Mouse (Mus musculus) kidney, adult 18-20 months (tissue): ENCODE results near the gene Tmem266.
A peak's percentile ranks its signal among the peaks of the same experiment; 100 is the strongest.

Experiments used
- DNase-seq: peaks from one replicate; pipeline ENCODE4 v3.0.0; 2021

Tmem266 gene

GRCm38 (mm10) chr9:55332476-55332875 is 5.8 kb downstream of the Tmem266 start:
- no peak for DNase-seq

GRCm38 (mm10) chr9:55332949-55333348 is 6.2 kb downstream of the Tmem266 start:
- DNase-seq: peak; percentile 12

GRCm38 (mm10) chr9:55344165-55344564 is 17.5 kb downstream of the Tmem266 start:
- no peak for DNase-seq

- DNase-seq: no peak
These were observed 18.6 kb downstream of the Tmem266 start for GRCm38 (mm10) chr9:55345332-55345731.

GRCm38 (mm10) chr9:55348664-55349063 is 22.0 kb downstream of the Tmem266 start:
- no peak for DNase-seq

DNA sequence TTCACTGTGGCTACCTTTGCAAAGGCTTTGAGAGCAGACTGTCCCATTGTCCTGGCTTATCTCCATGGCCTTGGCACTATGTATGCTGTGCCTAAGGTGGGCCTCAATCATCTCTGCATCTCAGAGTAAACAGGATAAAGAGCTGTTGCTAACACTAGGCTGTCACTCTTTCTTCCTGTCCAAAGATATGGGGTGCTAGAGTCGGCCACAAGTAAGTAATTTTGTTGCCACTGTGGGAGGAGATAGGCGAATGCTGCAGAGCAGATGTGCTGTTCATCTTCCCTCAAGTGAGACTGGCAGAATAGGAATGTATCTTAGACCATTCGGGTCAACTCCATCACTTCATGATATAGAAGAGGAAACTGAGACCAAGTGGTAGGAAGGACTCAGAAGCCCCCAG is 28.0 kb downstream of the Tmem266 start:
- no peak for DNase-seq

DNA sequence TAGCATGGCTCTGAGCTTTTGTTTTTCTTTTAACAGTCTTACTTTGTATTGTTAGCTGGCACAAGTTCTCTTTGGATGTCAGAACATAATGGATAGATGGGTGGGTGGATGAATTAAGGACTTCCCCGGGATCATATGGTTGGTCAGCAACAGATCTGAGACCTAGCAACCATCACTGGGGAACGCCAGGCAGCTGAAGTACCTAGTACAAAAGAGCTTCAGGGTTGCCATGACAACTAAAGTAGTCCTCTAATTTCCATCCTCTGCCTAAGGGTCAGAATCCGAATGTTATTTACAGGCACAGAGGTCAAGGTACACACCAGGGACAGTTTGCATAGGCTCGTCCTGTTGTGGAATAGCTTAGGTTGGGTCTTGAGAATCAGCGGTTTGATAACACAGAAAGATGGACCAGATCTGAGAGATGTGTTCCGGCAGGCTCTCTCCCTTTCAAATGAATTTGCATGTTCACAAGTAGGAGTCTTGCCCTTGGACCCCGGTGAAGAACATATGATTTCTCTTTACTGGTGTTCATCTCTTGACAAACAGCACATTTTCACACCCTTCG is 28.6 kb downstream of the Tmem266 start:
- no peak for DNase-seq

DNA sequence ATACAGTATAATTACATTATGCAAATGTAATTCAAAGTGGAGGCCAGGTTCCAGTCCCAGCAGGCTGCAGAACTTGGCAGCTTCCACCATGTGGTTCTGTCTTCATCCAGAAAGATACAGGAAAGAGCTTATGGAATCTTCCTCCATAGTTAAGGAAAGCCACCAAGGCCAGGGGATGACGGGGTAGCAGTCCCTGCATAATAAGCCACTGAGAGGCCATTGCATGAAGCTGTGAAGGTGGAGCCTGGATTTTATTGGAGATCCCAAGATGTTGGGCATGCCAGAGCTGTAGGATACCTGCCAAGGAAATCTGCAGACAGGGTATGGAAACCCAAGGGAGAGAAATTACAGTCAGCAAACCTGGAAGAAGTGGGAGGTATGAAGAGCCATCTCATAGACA is 30.5 kb downstream of the Tmem266 start:
- no peak for DNase-seq

DNA sequence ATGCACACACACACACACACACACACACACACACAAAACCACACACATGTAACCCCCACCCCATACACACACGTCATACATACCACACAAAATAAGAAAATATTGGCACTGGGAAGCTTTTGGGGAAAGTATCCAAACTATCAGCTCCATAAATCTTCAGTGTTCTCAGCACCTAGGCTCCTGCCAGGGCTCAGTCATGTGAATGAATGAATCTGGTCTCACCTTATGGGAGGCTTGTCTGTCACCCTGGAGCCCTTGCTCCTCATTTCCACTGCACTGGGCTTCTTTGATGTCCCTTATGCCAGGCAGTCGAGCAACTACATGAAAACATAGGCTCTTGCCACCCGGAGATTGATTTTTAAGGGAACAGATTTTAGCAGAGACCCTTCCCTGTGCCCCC is 33.7 kb downstream of the Tmem266 start:
- no peak for DNase-seq

GRCm38 (mm10) chr9:55360861-55361260 is 34.1 kb downstream of the Tmem266 start:
- DNase-seq: no peak

DNA sequence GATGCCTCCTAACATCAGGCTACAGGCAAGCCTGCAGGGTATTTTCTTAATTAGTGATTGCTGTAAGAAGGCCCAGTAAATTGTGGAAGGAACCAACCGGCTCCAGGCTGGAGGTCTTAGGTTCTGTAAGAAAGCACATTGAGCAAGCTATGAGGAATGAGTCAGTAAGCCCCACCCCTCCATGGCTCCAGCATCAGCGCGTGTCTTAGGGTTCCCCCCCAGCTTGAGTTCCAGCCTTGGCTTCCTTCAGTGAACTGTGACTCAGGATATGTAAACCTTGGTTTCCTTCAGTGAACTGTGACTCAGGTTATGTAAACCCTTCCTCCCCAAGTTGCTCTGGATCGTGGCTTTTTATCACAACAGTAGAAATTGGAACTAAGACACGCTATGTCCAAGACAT is 35.3 kb downstream of the Tmem266 start:
- DNase-seq: no peak

- no peak for DNase-seq
These were observed 37.0 kb downstream of the Tmem266 start for GRCm38 (mm10) chr9:55363707-55364106.

DNA sequence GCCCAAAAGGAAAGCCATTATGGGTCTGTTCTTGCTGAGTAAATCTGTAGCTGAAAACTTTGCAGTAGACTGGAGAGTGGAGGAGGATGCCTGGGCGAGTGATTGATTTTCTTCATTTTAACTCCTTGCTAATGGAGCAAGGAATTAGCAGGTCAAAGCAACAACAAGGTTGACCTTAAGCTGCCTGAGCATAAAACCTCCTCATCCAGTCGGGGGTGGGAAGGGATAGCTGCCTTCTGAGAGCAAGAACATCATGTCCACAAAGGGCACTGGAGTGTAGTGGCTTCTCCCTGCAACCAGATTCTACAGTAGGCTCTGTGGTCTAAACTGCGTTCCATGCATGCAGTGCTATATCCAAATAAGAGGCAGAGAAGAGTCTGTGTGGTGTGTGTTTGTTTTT is 41.3 kb downstream of the Tmem266 start:
- no peak for DNase-seq

- DNase-seq: no peak
These were observed 45.2 kb downstream of the Tmem266 start for GRCm38 (mm10) chr9:55371908-55372307.

GRCm38 (mm10) chr9:55377603-55378250 is 51.0 kb downstream of the Tmem266 start:
- DNase-seq: no peak

GRCm38 (mm10) chr9:55381456-55381855 is 54.7 kb downstream of the Tmem266 start:
- DNase-seq: no peak

- DNase-seq: peak; percentile 50
These were observed 55.7 kb downstream of the Tmem266 start for GRCm38 (mm10) chr9:55382441-55382840.

DNA sequence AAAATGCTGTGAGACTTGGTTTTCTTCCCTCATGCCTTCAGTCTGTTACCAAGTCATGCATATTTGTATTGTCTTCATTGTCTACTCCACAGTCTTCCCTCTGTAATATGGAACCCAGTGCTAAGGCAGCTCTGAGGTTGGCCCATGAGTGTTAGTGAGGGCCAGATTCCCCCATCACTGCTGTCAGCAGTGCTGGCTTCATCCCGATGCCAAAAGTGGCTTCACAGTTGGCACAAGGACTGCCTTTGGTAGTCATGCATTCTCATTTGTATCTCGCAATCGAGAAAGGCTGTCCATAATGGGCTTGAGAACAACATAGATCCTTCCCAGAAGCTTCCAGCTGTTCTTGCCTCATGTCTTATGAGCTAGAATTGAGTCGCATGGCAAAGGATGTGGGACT is 59.4 kb downstream of the Tmem266 start:
- no peak for DNase-seq

DNA sequence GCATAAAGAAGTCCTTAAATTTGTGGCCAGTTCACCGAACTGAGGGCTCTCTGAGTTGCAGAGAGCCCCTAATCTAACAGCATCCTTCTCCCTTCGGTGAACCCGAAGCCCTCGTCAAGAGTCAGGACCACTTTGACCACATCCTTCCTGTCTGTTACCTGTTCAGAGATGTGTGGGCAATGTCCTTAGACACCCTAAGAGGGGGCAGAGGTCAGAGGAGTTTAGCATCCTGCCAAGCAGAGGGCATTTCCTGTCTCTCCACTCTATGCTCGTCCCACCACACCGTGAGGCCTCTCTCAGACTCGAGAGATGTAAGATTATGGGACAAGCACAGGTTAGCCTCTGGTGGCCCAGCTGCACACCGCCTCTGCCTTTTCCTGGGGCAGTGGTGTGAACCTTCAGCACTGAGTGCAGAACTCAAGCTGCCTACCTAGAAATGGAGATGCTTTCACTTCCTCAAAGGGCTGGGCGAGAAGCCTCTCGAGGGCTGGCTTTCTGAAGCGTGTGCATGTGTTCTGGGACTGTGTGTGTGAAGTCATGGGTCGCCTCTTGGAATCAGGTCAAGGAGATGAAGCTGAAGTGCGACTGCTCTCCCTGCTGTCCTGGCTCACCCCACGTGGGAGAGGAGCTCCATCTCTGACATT is 61.3 kb downstream of the Tmem266 start:
- no peak for DNase-seq

DNA sequence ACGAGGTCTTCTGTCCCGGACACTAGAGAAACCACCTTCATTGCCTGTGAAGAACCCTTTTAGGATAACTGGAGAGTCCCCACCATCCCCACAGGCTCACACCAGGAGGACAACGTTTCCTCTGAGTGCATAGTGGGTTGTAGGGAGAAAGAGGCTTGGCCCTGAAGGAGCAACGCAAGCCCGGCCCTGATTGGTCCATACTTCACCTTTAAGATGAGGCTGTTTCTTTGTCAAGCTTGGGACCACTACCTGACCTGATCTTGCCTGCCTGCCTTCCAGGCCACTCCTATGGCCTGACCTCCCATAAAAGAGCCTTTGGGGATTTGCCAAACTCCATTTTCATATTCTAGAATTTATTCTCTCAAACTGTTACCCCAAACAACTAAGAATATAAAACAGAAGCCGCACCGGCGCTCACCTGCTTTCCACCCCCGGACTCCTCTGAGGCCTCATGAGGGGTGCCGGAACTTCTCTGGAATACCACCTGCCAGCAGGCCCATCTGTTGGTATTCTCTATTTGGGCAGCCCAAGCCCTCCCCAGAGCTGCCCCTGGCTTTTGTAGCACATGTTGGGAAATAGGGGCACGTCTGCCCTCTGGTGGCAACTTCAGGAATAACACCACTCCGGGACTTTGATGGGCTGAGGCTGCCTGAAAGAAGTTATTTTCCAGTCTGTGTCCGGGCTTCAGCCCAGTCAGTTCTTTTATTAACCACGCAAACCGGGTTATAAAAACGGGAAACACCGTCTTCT is 65.4 kb downstream of the Tmem266 start:
- peak; percentile 80 for DNase-seq

DNA sequence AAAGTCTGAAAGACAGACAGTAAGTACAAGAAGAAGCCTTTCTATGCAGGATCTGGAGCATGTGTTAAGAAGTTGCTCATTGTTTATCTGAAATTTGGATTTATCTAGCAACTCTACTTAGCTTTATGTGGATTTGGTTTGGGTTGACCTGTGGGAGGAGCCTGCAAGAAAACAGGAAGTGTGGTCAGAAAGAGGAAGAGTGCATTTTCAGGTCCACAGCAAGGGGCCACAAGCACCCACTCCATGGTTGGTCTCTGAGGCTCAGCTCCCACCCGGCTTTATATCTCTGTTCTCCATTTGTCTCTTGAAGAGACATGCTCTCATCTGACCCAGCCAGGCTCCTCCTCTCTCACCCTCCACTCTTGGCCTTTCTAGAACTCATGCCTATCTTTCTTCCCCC is 68.9 kb downstream of the Tmem266 start:
- no peak for DNase-seq

DNA sequence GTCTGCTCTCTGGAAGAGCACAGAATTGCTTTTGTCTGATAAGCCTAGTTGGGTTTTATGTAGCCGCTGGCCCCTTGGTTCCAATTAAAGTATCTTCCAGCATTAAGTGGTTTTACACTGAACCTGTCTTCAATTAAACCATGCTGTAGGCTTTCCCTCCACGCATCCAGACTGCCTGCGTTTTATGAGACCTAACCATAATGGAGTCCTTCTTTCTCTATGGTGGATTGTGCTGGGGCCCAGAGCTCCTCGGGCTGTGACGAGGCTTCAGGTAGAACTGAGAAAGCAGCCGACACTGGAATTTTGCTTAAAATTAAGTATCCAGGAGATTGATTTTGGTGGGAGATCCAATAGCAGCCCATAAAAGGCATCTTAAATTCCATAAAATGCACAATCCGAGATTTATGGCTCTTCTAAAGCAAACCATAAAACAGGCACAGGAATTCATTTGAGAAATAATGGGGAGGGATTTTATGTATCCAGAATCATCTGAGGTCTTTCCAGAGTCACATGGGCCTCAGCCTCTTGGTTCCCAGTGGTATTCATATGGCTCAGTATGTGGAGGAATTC is 72.4 kb downstream of the Tmem266 start:
- DNase-seq: no peak

GRCm38 (mm10) chr9:55402276-55402675 is 75.6 kb downstream of the Tmem266 start:
- DNase-seq: no peak

GRCm38 (mm10) chr9:55404256-55404655 is 77.5 kb downstream of the Tmem266 start:
- no peak for DNase-seq
